Mouse (Mus musculus): ENCODE measurements around the gene Mbnl2.

GRCm38 (mm10) chr14:120263380-120264135, 11.9 kb upstream of the Mbnl2 start:
- TF ChIP-seq CTCF (IDR thresholded peaks at IDR 0.05; ENCODE audit: borderline replicate concordance, control insufficient read depth, extremely low read depth, insufficient read depth, low read length, poor library complexity), result no peak
- TF ChIP-seq POLR2A (IDR thresholded peaks at IDR 0.05; ENCODE audit: control insufficient read depth, extremely low read depth, insufficient read depth, low read length, poor library complexity), result no peak

Data from thymus, adult 2 months (tissue).